Mouse (Mus musculus) kidney, embryonic 14.5 days (tissue): ENCODE results near the gene Cdk9. TPM values are rescaled to one million over a fixed set of nuclear protein-coding genes. Genes with fewer than 3 reads are reported as not detected.

Source experiments
- ATAC-seq: fragments of 200-750 bp; cut with Nextera tagmentation; 2 replicates; pipeline ENCODE4 v1.8.0; 2017; ENCODE audit warnings: moderate number of reproducible peaks, mild to moderate bottlenecking, moderate TSS enrichment, moderate library complexity; ENCODE audit not compliant: low FRiP score, low TSS enrichment
- H3K27ac ChIP-seq: fragments of 300-500 bp; sonication (generic); 2 replicates; pipeline ENCODE4 v1.5.1; 2014; ENCODE audit warnings: low read depth, mild to moderate bottlenecking, low read length, moderate library complexity, mixed read lengths
- H3K27me3 ChIP-seq: fragments of 300-500 bp; sonication (generic); 2 replicates; pipeline ENCODE4 v1.6.1; 2014; ENCODE audit warnings: mild to moderate bottlenecking, low read length; ENCODE audit not compliant: control insufficient read depth, insufficient read depth
- H3K36me3 ChIP-seq: fragments of 300-500 bp; sonication (generic); 2 replicates; pipeline ENCODE4 v1.6.1; 2014; ENCODE audit warnings: low read length, mixed read lengths; ENCODE audit not compliant: control insufficient read depth, insufficient read depth
- H3K4me1 ChIP-seq: fragments of 300-500 bp; sonication (generic); 2 replicates; pipeline ENCODE4 v1.6.1; 2014; ENCODE audit warnings: low read length, mixed read lengths; ENCODE audit not compliant: control insufficient read depth, insufficient read depth
- H3K4me2 ChIP-seq: fragments of 300-500 bp; sonication (generic); replicated peaks from 2 replicates; pipeline ENCODE4 v1.6.1; 2014; ENCODE audit warnings: low read depth, mild to moderate bottlenecking, low read length
- H3K4me3 ChIP-seq: fragments of 300-500 bp; sonication (generic); 2 replicates; pipeline ENCODE4 v1.5.1; 2014; ENCODE audit warnings: mild to moderate bottlenecking, low read length
- H3K9ac ChIP-seq: fragments of 300-500 bp; sonication (generic); 2 replicates; pipeline ENCODE4 v1.6.1; 2014; ENCODE audit warnings: low read depth, mild to moderate bottlenecking, low read length, moderate library complexity
- H3K9me3 ChIP-seq: fragments of 300-500 bp; sonication (generic); 2 replicates; pipeline ENCODE4 v1.6.1; 2016; ENCODE audit warnings: low read length; ENCODE audit not compliant: control insufficient read depth
- WGBS: fragments of 180-500 bp; shearing (Covaris S2); extraction: QIAGEN DNeasy Blood & Tissue Kit; methylation state at CpG from one replicate; pipeline ENCODE4 v1.1.7; 2014; 5-methylcytosine and 5-hydroxymethylcytosine counted together
- polyA plus RNA-seq: library from polyadenylated mRNA; unstranded; fragments of >200 nt; fragmentation: Nextera tagmentation; extraction: Ambion mirVana; gene quantifications from 2 replicates; pipeline ENCODE4 v1.2.1, GENCODE M21; 2014

Gene Cdk9
- polyA plus RNA-seq: 105 and 106 TPM in 2 replicates

DNA sequence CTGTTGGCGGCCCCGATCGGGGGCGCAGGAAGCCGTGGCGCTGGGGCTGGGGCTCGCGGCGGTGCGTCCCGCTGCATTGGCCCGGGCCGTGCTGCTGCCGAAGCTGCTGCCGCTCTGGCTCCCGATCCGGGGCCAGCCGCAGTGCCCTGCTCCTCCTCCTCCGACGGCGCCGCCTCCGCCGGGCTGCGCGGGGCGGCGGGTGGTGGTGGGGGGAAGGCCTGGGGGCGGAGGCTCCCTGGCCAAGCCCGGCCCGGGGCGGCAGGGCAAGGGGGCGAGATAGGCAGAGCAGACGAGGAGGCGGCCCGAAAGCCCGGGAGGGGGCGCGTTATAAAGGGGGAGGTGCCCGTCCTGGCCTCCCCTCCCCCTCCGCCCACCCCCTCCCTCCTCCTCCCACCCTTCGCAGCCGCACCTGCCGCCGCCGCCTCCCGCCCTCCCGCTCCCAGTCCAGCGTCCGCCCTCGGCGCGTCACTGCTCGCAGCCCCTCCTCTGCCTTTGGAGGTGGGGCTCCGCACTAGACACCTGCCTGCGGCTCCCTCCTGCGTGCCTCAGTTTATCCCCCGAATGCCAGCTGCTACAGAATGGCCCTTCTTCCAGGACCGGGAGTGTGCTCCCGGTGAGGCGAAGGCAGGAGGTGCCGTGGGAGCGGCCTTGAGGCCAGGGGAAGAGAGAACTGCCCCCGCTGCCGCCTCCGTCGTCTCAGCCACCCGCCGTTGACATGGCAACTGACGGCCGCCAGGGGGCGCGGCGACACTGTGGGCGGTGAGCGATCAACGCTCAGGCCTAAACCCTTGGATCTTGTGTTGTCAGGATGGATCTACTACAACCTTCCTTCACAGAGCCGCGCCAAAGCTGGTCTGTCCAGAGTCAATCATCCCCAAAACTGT, at the start of gene Cdk9:
Cdk9 (minus strand) TSS at position 143 of the 884 bp plus-strand sequence.
- under 1% methylated on average over 44 of the region's 79 CpGs for WGBS
- H3K4me1 ChIP-seq: peaks cover 12% of the 10 kb centered on the region
- peak within 1 kb of the TSS; percentile 89 for H3K4me3 ChIP-seq
- peak within 1 kb of the TSS; percentile 59 for H3K4me2 ChIP-seq
- peak within 1 kb of the TSS; percentile 88 for H3K9ac ChIP-seq
- peak within 1 kb of the TSS; percentile 97 for H3K27ac ChIP-seq
- peak; percentile 88 for ATAC-seq
- no peaks in the 10 kb centered on the region for H3K27me3 ChIP-seq
- peaks cover 31% of the 10 kb centered on the region for H3K36me3 ChIP-seq
- H3K9me3 ChIP-seq: no peaks in the 10 kb centered on the region

DNA sequence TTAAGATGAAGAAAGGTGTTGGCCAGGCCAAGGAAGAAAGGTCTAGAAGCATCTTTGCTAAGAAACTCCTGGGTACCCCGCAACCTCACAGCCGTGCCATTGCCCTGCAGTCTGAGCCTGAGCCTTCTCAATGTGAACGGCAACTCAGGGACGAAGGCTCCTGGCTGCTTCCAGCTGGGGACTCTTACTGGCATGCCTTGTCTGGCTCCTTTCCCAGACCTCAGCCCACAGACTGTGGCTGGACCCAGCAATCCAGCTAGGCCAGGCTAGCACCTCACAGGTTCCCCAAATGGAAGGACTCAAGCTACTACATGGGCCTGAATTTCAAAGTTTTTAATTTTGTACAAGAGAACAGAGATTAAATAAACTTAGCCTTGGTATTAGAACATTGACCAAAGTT, 49.0 kb upstream of the Cdk9 start:
- no peak overlapping the region for H3K27ac ChIP-seq
- H3K4me2 ChIP-seq: no peak overlapping the region
- no peaks in the 10 kb centered on the region for H3K4me1 ChIP-seq
- H3K9ac ChIP-seq: no peak overlapping the region
- H3K4me3 ChIP-seq: no peak overlapping the region
- H3K36me3 ChIP-seq: peaks cover 29% of the 10 kb centered on the region
- WGBS: 90% methylated on average over 4 of the region's 4 CpGs
- no peaks in the 10 kb centered on the region for H3K9me3 ChIP-seq
- ATAC-seq: no peak
- H3K27me3 ChIP-seq: no peaks in the 10 kb centered on the region

DNA sequence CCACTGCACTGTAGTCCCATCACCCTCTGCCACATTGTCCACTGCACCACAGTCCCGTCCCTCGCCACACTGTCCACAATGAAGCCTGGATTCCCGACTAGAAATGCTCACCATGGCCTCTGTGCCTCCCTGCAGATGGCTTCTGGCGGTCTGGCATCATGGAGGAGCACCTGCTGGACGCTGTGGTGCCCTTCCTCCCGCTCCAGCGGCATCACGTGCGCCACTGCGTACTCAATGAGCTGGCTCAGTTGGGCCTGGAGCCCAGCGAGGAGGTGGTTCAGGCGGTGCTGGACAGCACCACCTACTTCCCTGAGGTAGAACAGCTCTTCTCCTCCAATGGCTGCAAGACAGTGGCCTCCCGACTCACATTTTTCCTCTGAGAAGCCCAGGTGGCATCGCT, 48.5 kb upstream of the Cdk9 start:
- Histone ChIP-seq H3K4me1 (no peaks in the 10 kb centered on the region), H3K27ac (no peak overlapping the region), H3K36me3 (peaks cover 29% of the 10 kb centered on the region), H3K4me2 (no peak overlapping the region), H3K27me3 (no peaks in the 10 kb centered on the region), H3K9ac (no peak overlapping the region), H3K9me3 (no peaks in the 10 kb centered on the region), H3K4me3 (no peak overlapping the region)
- 89% methylated on average over 14 of the region's 14 CpGs for WGBS
- ATAC-seq: no peak

DNA sequence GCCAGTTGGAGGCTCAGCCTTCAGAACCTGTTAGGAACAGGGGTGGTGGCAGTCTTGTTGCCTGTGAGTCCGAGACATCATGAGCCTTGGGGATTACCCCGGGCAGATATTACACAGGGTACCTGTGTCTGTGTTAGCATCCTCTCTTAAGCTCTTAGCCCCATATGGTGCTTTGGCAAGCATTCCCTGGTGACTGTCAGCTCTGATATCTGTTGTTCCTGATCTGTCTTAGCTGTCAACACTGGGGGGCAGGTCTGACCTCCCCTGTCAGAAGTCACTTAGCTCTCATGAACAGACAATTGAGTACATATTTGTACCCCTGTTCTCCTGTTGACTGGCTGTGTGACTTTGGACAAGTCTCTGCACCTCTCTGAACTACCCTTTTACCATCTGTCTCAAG, 46.1 kb upstream of the Cdk9 start:
- H3K27me3 ChIP-seq: no peaks in the 10 kb centered on the region
- no peak for ATAC-seq
- WGBS: 95% methylated on average over 2 of the region's 2 CpGs
- no peak overlapping the region for H3K27ac ChIP-seq
- H3K9me3 ChIP-seq: no peaks in the 10 kb centered on the region
- peaks cover 37% of the 10 kb centered on the region for H3K36me3 ChIP-seq
- H3K4me2 ChIP-seq: no peak overlapping the region
- H3K4me1 ChIP-seq: no peaks in the 10 kb centered on the region
- no peak overlapping the region for H3K4me3 ChIP-seq
- H3K9ac ChIP-seq: no peak overlapping the region

DNA sequence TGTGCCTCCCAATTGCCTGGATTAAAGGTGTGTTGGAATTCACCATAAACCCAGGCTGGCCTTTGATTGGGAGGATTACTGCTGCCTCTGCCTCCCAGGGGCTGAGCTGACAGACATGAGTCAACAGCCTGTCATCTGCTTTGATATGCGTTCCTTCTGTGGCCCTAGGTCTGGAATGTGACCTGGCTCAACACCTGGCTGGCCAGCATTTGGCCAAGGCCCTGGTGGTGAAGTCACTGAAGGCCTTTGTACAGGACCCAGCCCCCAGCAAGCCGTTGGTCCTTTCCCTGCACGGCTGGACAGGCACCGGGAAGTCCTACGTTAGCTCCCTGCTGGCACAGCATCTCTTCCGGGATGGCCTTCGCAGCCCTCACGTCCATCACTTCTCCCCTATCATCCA, 45.6 kb upstream of the Cdk9 start:
- no peak for ATAC-seq
- Histone ChIP-seq H3K27me3 (no peaks in the 10 kb centered on the region), H3K9ac (no peak overlapping the region), H3K27ac (no peak overlapping the region), H3K4me3 (no peak overlapping the region), H3K4me1 (no peaks in the 10 kb centered on the region), H3K36me3 (peaks cover 38% of the 10 kb centered on the region), H3K9me3 (no peaks in the 10 kb centered on the region), H3K4me2 (no peak overlapping the region)
- WGBS: 64% methylated on average over 8 of the region's 8 CpGs

DNA sequence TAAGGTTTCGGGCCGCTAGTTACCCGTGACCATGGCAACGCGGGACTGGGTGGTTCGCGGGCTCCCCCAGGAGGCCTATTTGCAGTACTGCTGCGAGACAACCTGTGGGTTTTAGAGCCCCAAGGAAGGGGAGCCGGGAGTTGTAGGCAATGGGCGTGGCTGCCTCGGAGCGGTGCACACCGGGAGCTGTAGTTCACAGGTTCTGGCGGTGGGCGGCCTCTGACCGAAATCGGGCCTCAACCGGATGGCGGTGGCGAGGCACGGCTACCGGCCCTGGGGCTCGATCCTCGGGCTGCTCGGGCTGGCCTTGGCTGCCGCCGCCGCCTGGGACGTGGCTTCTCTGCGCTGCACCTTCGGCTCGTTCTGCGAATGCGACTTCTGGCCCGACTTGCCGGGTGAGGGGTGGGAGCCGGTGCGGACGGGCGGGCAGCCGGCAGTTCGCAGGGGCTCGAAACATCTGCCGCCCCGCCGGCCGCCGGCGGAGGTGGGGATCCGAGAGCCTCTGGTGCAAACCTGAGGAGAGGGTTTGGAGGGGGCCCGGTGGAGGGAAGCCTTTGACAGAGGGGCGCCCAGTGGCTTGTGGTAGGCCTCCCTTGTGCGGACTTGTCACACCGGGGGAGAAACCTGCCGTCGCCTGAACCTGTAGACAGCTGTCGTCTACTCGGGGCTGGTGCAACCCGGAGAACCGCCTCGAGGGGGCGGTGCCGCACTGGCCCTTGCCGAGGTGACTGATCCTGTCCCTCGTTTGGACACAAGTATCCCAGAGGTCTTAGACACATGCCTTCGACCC, 44.4 kb upstream of the Cdk9 start, which contains the start of gene Tor2a:
Tor2a (plus strand) TSS at position 179 of the 790 bp plus-strand sequence.
- no peaks in the 10 kb centered on the region for H3K27me3 ChIP-seq
- WGBS: under 1% methylated on average over 60 of the region's 66 CpGs

DNA sequence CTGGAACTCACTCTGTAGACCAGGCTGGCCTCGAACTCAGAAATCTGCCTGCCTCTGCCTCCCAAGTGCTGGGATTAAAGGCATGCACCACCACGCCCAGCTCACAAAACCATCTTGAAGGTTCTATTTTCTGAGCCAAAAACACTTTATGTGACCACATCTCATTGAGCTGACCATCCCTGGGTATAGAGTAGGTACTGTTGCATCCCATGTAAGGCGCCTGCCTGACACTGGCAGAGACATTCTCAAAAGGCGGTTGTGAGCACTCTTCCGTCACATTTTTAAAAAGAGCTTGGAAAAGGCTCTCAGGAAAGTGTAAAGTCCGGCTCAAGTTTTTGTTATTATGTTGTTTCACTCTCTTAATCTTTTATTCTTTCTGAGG, 43.8 kb upstream of the Cdk9 start:
- H3K4me3 ChIP-seq: no peak overlapping the region
- no peak overlapping the region for H3K4me2 ChIP-seq
- H3K27ac ChIP-seq: no peak overlapping the region
- no peaks in the 10 kb centered on the region for H3K27me3 ChIP-seq
- no peak overlapping the region for H3K9ac ChIP-seq
- H3K36me3 ChIP-seq: peaks cover 37% of the 10 kb centered on the region
- WGBS: 33% methylated on average over 6 of the region's 6 CpGs
- peak; percentile 26; the same call in 1 of the 2 replicates for ATAC-seq
- H3K4me1 ChIP-seq: no peaks in the 10 kb centered on the region
- H3K9me3 ChIP-seq: no peaks in the 10 kb centered on the region

More for the DNA sequence above, 44.4 kb upstream of the Cdk9 start, which contains the start of gene Tor2a:
- Histone ChIP-seq H3K27ac (peak within 1 kb of the TSS; percentile 74), H3K4me1 (no peaks in the 10 kb centered on the region), H3K9ac (peak within 1 kb of the TSS; percentile 77), H3K36me3 (peaks cover 39% of the 10 kb centered on the region), H3K4me2 (peak within 1 kb of the TSS; percentile 51), H3K9me3 (no peaks in the 10 kb centered on the region), H3K4me3 (peak within 1 kb of the TSS; percentile 54)
- peak; percentile 94 for ATAC-seq

DNA sequence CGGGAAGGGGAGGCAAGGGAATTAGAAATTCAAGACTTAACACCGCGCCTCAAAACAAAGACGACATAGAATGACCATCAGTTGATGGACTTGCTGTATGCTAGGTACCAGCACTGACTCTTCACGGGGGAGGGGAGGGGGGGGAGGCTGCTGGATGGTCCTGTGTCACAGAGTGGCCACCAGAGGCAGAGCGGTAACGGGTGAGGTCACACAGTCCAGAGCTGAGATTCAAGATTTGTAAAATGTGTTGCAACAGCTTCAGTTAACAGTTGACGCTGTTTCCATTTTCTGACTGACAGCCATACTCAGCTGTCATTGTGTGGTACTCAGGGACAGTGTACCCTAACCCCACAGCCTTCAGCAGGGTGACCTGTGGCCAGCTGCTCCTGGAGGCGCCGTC, 39.3 kb upstream of the Cdk9 start:
- H3K9ac ChIP-seq: peak overlapping the region; percentile 37; the same call in 1 of the 2 replicates
- WGBS: 70% methylated on average over 10 of the region's 10 CpGs
- H3K27ac ChIP-seq: no peak overlapping the region
- no peaks in the 10 kb centered on the region for H3K9me3 ChIP-seq
- H3K36me3 ChIP-seq: peaks cover 30% of the 10 kb centered on the region
- no peaks in the 10 kb centered on the region for H3K4me1 ChIP-seq
- no peak overlapping the region for H3K4me3 ChIP-seq
- no peaks in the 10 kb centered on the region for H3K27me3 ChIP-seq
- no peak for ATAC-seq
- H3K4me2 ChIP-seq: 0 out of 2 replicates have a peak overlapping the region, but pooled peaks have one; percentile 51
